Mouse (Mus musculus) megakaryocyte, embryonic 14.5 days (primary cell): Measurements from ENCODE around the gene Stoml1. TPM values are rescaled to one million over a fixed set of nuclear protein-coding genes. Genes with fewer than 3 reads are reported as not detected.
"Not testable (repeated sequence)": the region's sequence is repeated elsewhere in the genome, so short reads cannot be mapped to it uniquely, and the experiment has no call there.

Source experiments
- H3K27me3 ChIP-seq: replicated peaks from 2 replicates; pipeline ENCODE3; 2012; ENCODE audit warnings: inconsistent platforms
- H3K36me3 ChIP-seq: replicated peaks from 2 replicates; pipeline ENCODE3; 2012; ENCODE audit warnings: low read length, inconsistent platforms, mixed read lengths
- H3K4me1 ChIP-seq: 2 replicates; pipeline ENCODE4 v1.6.1; 2012; ENCODE audit warnings: inconsistent platforms
- H3K4me3 ChIP-seq: replicated peaks from 2 replicates; pipeline ENCODE3; 2012; ENCODE audit warnings: moderate library complexity, mild to moderate bottlenecking, inconsistent platforms
- H3K9me3 ChIP-seq: 2 replicates; pipeline ENCODE4 v1.6.1; 2012; ENCODE audit warnings: inconsistent platforms
- FLI1 ChIP-seq: IDR thresholded peaks from 2 replicates; pipeline ENCODE4 v1.6.1; 2012; ENCODE audit warnings: low read length, inconsistent platforms, mixed read lengths
- GATA1 ChIP-seq: IDR thresholded peaks from 3 replicates; pipeline ENCODE4 v1.6.1; 2012; ENCODE audit warnings: mixed read lengths, low read length, inconsistent platforms, borderline replicate concordance
- polyA plus RNA-seq: library from polyadenylated mRNA; stranded (reverse); fragments of >175 nt; gene quantifications from 2 replicates; pipeline ENCODE4 v1.2.3, GENCODE M21; 2012; ENCODE audit warnings: low replicate concordance; ENCODE audit not compliant: insufficient read depth

Gene Stoml1
- polyA plus RNA-seq, 1 experiment, result 4.3 TPM

- TF ChIP-seq GATA1 (no peak), FLI1 (no peak)
- Histone ChIP-seq H3K36me3 (peaks cover 68% of the 10 kb centered on the region), H3K27me3 (peaks cover 3% of the 10 kb centered on the region), H3K9me3 (no peaks in the 10 kb centered on the region), H3K4me1 (peaks cover 30% of the 10 kb centered on the region), H3K4me3 (peak overlapping the region; percentile 8)
These were observed 18.4 kb upstream of the Stoml1 start for GRCm38 (mm10) chr9:58234502-58235015.

DNA sequence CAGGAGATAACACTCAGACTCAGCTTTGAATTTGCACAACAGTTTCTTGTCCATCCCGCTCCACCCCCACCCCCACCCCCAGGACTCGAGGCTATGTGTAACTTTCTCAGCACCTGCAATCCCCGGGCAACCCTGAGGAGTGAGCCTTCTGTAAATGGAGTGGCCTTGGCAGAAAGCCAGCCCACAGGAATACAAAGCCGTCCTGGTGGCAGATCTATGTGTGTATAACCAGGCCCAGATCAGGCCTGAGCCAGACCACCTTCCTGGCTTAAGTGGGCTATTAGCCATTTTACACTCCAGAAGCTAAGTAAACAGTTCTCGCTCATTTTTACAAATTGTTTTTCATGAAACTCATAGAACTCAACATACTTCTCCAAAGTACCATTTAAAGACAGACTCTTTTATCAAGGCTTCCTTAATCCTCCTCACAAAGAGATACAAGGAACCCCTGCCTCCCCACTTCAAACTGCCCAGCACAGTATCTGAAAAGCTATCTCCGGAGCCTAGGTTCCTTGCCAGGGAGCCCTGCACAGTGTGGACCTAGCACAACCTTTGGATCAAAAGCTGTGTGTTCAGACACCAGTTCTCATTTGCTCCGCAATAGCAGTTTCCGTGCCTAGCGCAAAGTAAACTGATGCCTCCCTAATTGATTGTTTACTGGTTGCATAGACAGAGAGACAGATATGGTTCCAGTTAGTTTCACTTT, 11.0 kb upstream of the Stoml1 start:
- H3K36me3 ChIP-seq, result peaks cover 69% of the 10 kb centered on the region
- no peaks in the 10 kb centered on the region for H3K9me3 ChIP-seq
- H3K27me3 ChIP-seq, result no peaks in the 10 kb centered on the region
- H3K4me3 ChIP-seq, result no peak overlapping the region
- peaks cover 62% of the 10 kb centered on the region for H3K4me1 ChIP-seq
- TF ChIP-seq GATA1 (no peak), FLI1 (no peak)

DNA sequence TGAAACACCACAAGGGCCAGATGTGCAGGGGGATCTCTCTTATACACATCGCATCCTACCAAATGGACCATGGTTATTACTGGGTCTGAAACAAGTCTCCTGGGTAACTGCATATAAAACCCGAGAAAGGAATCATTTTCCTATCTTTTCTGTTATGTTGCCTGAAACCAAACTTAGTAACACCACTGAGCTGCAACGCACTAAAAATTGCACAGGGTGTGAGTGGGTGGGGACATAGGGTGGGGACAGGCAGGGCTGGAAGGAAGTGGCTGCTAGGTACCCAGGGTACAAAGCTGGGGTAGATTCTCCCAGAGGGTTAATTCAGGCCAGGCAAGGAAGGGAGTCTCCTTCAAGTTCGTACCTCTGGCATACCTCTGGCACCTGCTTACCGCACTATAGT, 10.3 kb upstream of the Stoml1 start:
- Histone ChIP-seq H3K4me3 (no peak overlapping the region), H3K9me3 (no peaks in the 10 kb centered on the region), H3K36me3 (peaks cover 64% of the 10 kb centered on the region), H3K27me3 (no peaks in the 10 kb centered on the region), H3K4me1 (peaks cover 66% of the 10 kb centered on the region)
- TF ChIP-seq GATA1, result no peak
- TF ChIP-seq FLI1, result no peak

- H3K36me3 ChIP-seq, result peaks cover 62% of the 10 kb centered on the region
- no peaks in the 10 kb centered on the region for H3K27me3 ChIP-seq
- H3K4me1 ChIP-seq, result peaks cover 73% of the 10 kb centered on the region
- no peak overlapping the region for H3K4me3 ChIP-seq
- no peaks in the 10 kb centered on the region for H3K9me3 ChIP-seq
- no peak for TF ChIP-seq FLI1
- TF ChIP-seq GATA1, result no peak
These were observed 9.3 kb upstream of the Stoml1 start for GRCm38 (mm10) chr9:58243696-58244095.

DNA sequence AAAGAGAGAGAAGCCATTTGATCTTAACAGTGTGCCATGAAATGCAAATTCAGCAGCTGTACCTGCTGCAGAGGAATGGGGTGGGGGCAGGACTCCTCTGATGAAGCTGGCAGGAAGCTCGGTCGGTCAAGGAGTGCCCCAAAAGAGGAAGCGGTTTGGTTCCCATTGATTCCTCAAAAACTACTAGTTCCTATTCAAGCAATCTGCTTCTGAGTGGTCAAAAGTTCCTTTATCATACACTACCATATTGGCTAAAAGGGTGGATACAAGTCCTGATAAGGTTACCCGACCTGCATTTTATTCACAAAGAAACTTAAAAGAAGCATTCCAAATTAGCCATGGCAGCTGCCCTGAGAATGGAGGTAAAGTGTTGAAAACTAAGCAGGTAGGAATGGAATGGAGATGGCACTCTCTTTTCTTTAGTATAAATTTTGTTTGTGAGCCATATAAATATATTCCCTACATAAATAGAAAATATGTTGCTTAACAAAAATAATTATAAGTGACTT, 6.8 kb upstream of the Stoml1 start:
- no peaks in the 10 kb centered on the region for H3K27me3 ChIP-seq
- H3K9me3 ChIP-seq, result no peaks in the 10 kb centered on the region
- TF ChIP-seq GATA1 (no peak), FLI1 (no peak)
- H3K4me1 ChIP-seq, result peaks cover 85% of the 10 kb centered on the region
- H3K4me3 ChIP-seq, result peak overlapping the region; percentile 56
- H3K36me3 ChIP-seq, result peaks cover 47% of the 10 kb centered on the region

- Histone ChIP-seq H3K4me1 (peaks cover 78% of the 10 kb centered on the region), H3K27me3 (no peaks in the 10 kb centered on the region), H3K4me3 (peak overlapping the region; percentile 90), H3K36me3 (peaks cover 37% of the 10 kb centered on the region), H3K9me3 (no peaks in the 10 kb centered on the region)
- TF ChIP-seq GATA1, result no peak
These were observed 5.8 kb upstream of the Stoml1 start for GRCm38 (mm10) chr9:58247064-58247759.

DNA sequence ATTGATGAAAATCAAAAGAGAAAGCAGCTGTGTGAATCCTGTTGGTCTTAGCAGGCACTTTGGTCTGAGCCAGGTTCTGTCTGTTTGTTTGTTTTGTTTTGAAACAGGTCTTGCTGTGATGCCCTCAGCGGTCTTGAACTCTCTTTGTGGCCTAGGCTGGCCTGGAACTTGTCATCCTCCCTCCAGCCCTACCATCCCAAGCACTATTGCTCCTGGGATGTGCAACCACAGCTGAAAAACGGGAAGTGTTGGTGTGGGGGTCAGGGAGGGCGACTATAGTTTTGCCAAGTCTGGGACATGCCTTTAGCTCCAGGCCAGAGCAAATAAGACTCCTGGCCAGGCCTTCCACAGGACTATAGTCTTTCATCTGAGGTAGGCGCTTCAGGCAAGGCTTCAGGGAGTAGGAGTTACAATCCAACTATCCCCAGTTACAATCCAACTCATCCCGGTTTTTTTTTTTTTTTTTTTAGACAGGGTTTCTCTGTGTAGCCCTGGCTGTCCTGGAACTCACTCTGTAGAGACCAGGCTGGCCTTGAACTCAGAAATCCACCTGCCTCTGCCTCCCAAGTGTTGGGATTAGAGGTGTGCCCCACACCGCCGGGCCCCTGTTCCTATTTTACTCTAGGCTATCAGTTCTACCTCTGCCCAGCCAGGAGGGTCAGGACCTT, 4.1 kb upstream of the Stoml1 start:
- Histone ChIP-seq H3K9me3 (no peaks in the 10 kb centered on the region), H3K27me3 (no peaks in the 10 kb centered on the region), H3K4me3 (peak overlapping the region; percentile 94), H3K36me3 (peaks cover 20% of the 10 kb centered on the region), H3K4me1 (peaks cover 77% of the 10 kb centered on the region)
- TF ChIP-seq GATA1, result no peak
- TF ChIP-seq FLI1, result no peak

DNA sequence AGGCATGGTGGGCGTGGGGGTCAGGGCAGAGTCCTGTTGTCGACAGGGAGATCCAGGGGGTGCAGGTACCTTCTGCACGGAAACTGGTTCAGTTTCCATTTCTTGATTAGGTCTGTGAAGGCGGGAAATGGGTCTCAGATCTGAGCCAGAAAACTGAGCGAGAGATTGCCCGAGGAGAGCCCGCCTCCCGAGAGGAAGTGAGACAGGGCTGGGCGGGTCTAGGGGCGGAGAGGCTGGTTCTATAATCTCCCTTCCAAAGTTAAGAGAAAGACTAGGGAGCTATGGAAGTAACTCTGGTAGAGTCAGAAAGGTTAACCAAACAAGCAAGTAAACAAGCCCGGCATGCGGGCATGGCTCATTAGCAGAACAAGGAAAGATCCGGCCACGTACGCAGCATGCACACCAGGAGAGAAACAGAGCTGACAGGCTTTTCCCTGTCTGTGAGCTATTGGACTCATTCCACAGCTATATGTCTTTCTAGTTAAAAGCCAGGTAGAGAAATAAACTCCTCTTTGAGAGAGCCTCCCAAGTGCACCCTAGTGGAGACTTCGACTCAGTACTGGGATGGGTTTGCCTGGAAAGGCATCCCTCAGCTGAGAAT, 3.3 kb upstream of the Stoml1 start, which contains the start of gene Pml:
TSS of gene Pml (minus strand) at position 195 of the 601 bp plus-strand sequence.
- Histone ChIP-seq H3K4me3 (peak within 1 kb of the TSS; percentile 94), H3K36me3 (peaks cover 14% of the 10 kb centered on the region), H3K4me1 (peaks cover 77% of the 10 kb centered on the region), H3K9me3 (no peaks in the 10 kb centered on the region), H3K27me3 (no peaks in the 10 kb centered on the region)
- TF ChIP-seq FLI1, result no peak
- TF ChIP-seq GATA1, result no peak

DNA sequence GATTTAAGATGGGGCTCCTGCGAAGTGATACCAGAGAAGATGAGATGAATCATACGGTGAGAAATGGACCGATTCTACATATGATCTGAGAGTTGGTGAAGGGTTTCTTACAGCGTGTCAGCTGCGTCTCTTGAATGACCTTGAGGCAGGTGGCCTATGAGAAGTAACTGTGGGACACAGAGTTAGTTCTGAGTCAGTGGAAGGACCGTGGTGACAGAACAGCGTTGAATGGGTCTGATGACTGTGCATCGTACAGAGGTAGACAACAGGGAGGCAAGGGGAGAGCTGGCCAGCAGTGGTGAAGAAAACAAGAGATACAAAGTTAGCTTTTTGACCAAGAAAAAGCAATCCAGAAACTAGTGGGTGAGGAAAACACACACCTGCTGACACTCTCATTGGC, 2.6 kb upstream of the Stoml1 start:
- no peaks in the 10 kb centered on the region for H3K9me3 ChIP-seq
- peaks cover 9% of the 10 kb centered on the region for H3K36me3 ChIP-seq
- H3K4me1 ChIP-seq, result peaks cover 78% of the 10 kb centered on the region
- no peaks in the 10 kb centered on the region for H3K27me3 ChIP-seq
- TF ChIP-seq GATA1 (no peak), FLI1 (no peak)
- H3K4me3 ChIP-seq, result peak overlapping the region; percentile 94

DNA sequence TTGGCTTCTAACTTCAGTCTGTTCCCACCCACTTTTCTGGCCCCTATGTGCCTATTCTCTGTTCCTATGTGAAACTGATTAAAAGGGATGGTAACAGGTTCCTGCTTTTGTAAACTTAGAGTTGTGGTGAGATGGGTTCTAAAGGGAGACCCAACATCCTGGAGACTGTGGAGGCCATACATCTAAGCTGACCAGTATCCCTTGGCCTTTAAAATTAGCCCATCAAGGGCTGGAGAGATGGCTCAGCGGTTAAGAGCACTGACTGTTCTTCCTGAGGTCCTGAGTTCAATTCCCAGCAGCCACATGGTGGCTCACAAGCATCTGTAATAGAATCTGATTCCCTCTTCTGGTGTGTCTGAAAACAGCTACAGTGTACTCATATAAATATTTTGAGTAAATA, 2.2 kb upstream of the Stoml1 start:
- not testable (repeated sequence) for H3K27me3 ChIP-seq
- peaks cover 81% of the 10 kb centered on the region for H3K4me1 ChIP-seq

DNA sequence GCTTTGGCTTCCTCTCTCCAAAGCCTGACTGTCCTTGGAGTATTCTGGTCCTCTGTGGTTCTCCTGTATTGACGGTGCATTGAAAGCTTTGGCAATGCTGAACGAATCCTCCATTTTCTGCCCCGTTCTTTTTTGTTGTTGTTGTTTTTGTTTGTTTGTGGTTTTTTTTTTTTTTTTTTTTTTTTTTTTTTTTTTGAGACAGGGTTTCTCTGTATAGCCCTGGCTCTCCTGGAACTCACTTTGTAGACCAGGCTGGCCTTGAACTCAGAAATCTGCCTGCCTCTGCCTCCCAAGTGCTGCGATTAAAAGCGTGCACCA, 800 bp downstream of the Stoml1 start:
- peaks cover 64% of the 10 kb centered on the region for H3K4me1 ChIP-seq

More for the DNA sequence above, 2.2 kb upstream of the Stoml1 start:
- not testable (repeated sequence) for H3K4me3 ChIP-seq, H3K36me3 ChIP-seq, H3K9me3 ChIP-seq

More for the DNA sequence above, 800 bp downstream of the Stoml1 start:
- Histone ChIP-seq H3K36me3 (peaks cover 28% of the 10 kb centered on the region), H3K4me3 (peak overlapping the region; percentile 92)
- not testable (repeated sequence) for H3K9me3 ChIP-seq, H3K27me3 ChIP-seq
